Mouse (Mus musculus) midbrain, embryonic 14.5 days (tissue): ENCODE results near the gene Pitpnm2. TPM values are rescaled to one million over a fixed set of nuclear protein-coding genes. Genes with fewer than 3 reads are reported as not detected.
A peak's percentile ranks its signal among the peaks of the same experiment; 100 is the strongest.

Experiments used
- ATAC-seq: fragments of 200-750 bp; cut with Nextera tagmentation; 2 replicates; pipeline ENCODE4 v1.8.0; 2017; ENCODE audit warnings: moderate number of reproducible peaks, moderate library complexity; ENCODE audit not compliant: low FRiP score, low TSS enrichment
- DNase-seq: peaks from one replicate; pipeline ENCODE4 v3.0.0-alpha.2; 2015
- H3K27ac ChIP-seq: fragments of 300-500 bp; sonication (generic); replicated peaks from 2 replicates; pipeline ENCODE4 v1.5.1; 2014; ENCODE audit warnings: mild to moderate bottlenecking, low read depth, low read length, moderate library complexity
- H3K27me3 ChIP-seq: fragments of 300-500 bp; sonication (generic); 2 replicates; pipeline ENCODE4 v1.6.1; 2014; ENCODE audit warnings: low read length, control low read depth, mixed read lengths; ENCODE audit not compliant: control insufficient read depth, insufficient read depth
- H3K36me3 ChIP-seq: fragments of 300-500 bp; sonication (generic); 2 replicates; pipeline ENCODE4 v1.6.1; 2014; ENCODE audit warnings: low read length, control low read depth; ENCODE audit not compliant: control insufficient read depth, insufficient read depth
- H3K4me1 ChIP-seq: fragments of 300-500 bp; sonication (generic); 2 replicates; pipeline ENCODE4 v1.6.1; 2014; ENCODE audit warnings: mild to moderate bottlenecking, antibody characterized with exemption, low read length, control low read depth; ENCODE audit not compliant: control insufficient read depth, insufficient read depth
- H3K4me2 ChIP-seq: fragments of 300-500 bp; sonication (generic); 2 replicates; pipeline ENCODE4 v1.6.1; 2014; ENCODE audit warnings: mild to moderate bottlenecking, low read length, moderate library complexity
- H3K4me3 ChIP-seq: fragments of 300-500 bp; sonication (generic); replicated peaks from 2 replicates; pipeline ENCODE4 v1.5.1; 2014; ENCODE audit warnings: low read depth, low read length
- H3K9ac ChIP-seq: fragments of 300-500 bp; sonication (generic); replicated peaks from 2 replicates; pipeline ENCODE4 v1.6.1; 2014; ENCODE audit warnings: mild to moderate bottlenecking, low read length, moderate library complexity
- H3K9me3 ChIP-seq: fragments of 300-500 bp; sonication (generic); 2 replicates; pipeline ENCODE4 v1.6.1; 2016; ENCODE audit warnings: low read length, control low read depth, mixed read lengths; ENCODE audit not compliant: control insufficient read depth
- WGBS: fragments of 180-500 bp; shearing (Covaris S2); extraction: QIAGEN DNeasy Blood & Tissue Kit; methylation state at CpG from one replicate; pipeline ENCODE4 v1.1.7; 2014; 5-methylcytosine and 5-hydroxymethylcytosine counted together
- polyA plus RNA-seq: library from polyadenylated mRNA; unstranded; fragments of >200 nt; fragmentation: Nextera tagmentation; extraction: Ambion mirVana; gene quantifications from 2 replicates; pipeline ENCODE4 v1.2.1, GENCODE M21; 2014

Gene Pitpnm2
- polyA plus RNA-seq, 1 experiment from 2014 or later, result 11.6 TPM

GRCm38 (mm10) chr5:124253555-124253954, 4.0 kb upstream of the Pitpnm2 start:
- 82% methylated on average over 8 of the region's 8 CpGs for WGBS
- H3K27me3 ChIP-seq, result no peaks in the 10 kb centered on the region
- H3K4me1 ChIP-seq, result peaks cover 10% of the 10 kb centered on the region
- H3K4me3 ChIP-seq, result no peak overlapping the region
- no peak overlapping the region for H3K9ac ChIP-seq
- no peak for DNase-seq
- no peaks in the 10 kb centered on the region for H3K9me3 ChIP-seq
- peaks cover 50% of the 10 kb centered on the region for H3K36me3 ChIP-seq
- H3K4me2 ChIP-seq, result no peak overlapping the region
- no peak overlapping the region for H3K27ac ChIP-seq
- no peak for ATAC-seq

- Histone ChIP-seq H3K4me1 (peaks cover 14% of the 10 kb centered on the region), H3K9me3 (no peaks in the 10 kb centered on the region), H3K4me2 (no peak overlapping the region), H3K9ac (no peak overlapping the region), H3K4me3 (no peak overlapping the region), H3K27me3 (no peaks in the 10 kb centered on the region), H3K27ac (no peak overlapping the region), H3K36me3 (peaks cover 42% of the 10 kb centered on the region)
- WGBS, result 90% methylated on average over 13 of the region's 13 CpGs
- ATAC-seq (no peak), DNase-seq (no peak)
Observed at GRCm38 (mm10) chr5:124252580-124253320, 3.2 kb upstream of the Pitpnm2 start.

GRCm38 (mm10) chr5:124251070-124251469, 1.5 kb upstream of the Pitpnm2 start:
- ATAC-seq, result no peak
- H3K4me3 ChIP-seq, result no peak overlapping the region
- no peak overlapping the region for H3K4me2 ChIP-seq
- no peaks in the 10 kb centered on the region for H3K27me3 ChIP-seq
- 81% methylated on average over 5 of the region's 5 CpGs for WGBS
- H3K9ac ChIP-seq, result no peak overlapping the region
- H3K9me3 ChIP-seq, result no peaks in the 10 kb centered on the region
- H3K36me3 ChIP-seq, result peaks cover 25% of the 10 kb centered on the region
- H3K27ac ChIP-seq, result no peak overlapping the region
- H3K4me1 ChIP-seq, result peaks cover 18% of the 10 kb centered on the region
- no peak for DNase-seq

- Histone ChIP-seq H3K9ac (peak overlapping the region; percentile 83), H3K27ac (peak overlapping the region; percentile 79), H3K36me3 (peaks cover 12% of the 10 kb centered on the region; the same call in 1 of the 2 replicates), H3K4me1 (peaks cover 18% of the 10 kb centered on the region), H3K4me2 (peak overlapping the region; percentile 63), H3K9me3 (no peaks in the 10 kb centered on the region), H3K27me3 (no peaks in the 10 kb centered on the region), H3K4me3 (peak overlapping the region; percentile 56)
- under 1% methylated on average over 70 of the region's 77 CpGs for WGBS
- ATAC-seq (peak; percentile 67), DNase-seq (peak; percentile 78)
Observed at GRCm38 (mm10) chr5:124248845-124249613, 531 bp downstream of the Pitpnm2 start.

- H3K27ac ChIP-seq, result no peak overlapping the region
- H3K4me3 ChIP-seq, result peak overlapping the region; percentile 56
- H3K4me2 ChIP-seq, result peak overlapping the region; percentile 63
- peaks cover 18% of the 10 kb centered on the region for H3K4me1 ChIP-seq
- no peaks in the 10 kb centered on the region for H3K27me3 ChIP-seq
- H3K36me3 ChIP-seq, result 0 out of 2 replicates have a peak, but pooled peaks cover 7% of the 10 kb centered on the region
- H3K9ac ChIP-seq, result no peak overlapping the region; the same call in 1 of the 2 replicates
- WGBS, result 15% methylated on average over 9 of the region's 9 CpGs
- no peak for DNase-seq
- no peaks in the 10 kb centered on the region for H3K9me3 ChIP-seq
- no peak for ATAC-seq
Observed at GRCm38 (mm10) chr5:124247986-124248626, 1.5 kb downstream of the Pitpnm2 start.

- no peak for ATAC-seq
- Histone ChIP-seq H3K27me3 (no peaks in the 10 kb centered on the region), H3K27ac (no peak overlapping the region)
Observed at GRCm38 (mm10) chr5:124247296-124247695, 2.3 kb downstream of the Pitpnm2 start.

GRCm38 (mm10) chr5:124244885-124245284, 4.7 kb downstream of the Pitpnm2 start:
- DNase-seq, result no peak
- 94% methylated on average over 7 of the region's 7 CpGs for WGBS
- Histone ChIP-seq H3K9ac (no peak overlapping the region), H3K4me2 (no peak overlapping the region), H3K27me3 (no peaks in the 10 kb centered on the region), H3K9me3 (no peaks in the 10 kb centered on the region), H3K36me3 (0 out of 2 replicates have a peak, but pooled peaks cover 8% of the 10 kb centered on the region), H3K4me3 (no peak overlapping the region), H3K27ac (no peak overlapping the region), H3K4me1 (peaks cover 34% of the 10 kb centered on the region)
- ATAC-seq, result no peak

More at GRCm38 (mm10) chr5:124247296-124247695, 2.3 kb downstream of the Pitpnm2 start:
- Histone ChIP-seq H3K9me3 (no peaks in the 10 kb centered on the region), H3K4me3 (no peak overlapping the region), H3K4me2 (no peak overlapping the region), H3K9ac (no peak overlapping the region), H3K4me1 (peaks cover 19% of the 10 kb centered on the region), H3K36me3 (0 out of 2 replicates have a peak, but pooled peaks cover 8% of the 10 kb centered on the region)
- DNase-seq, result no peak
- 19% methylated on average over 7 of the region's 7 CpGs for WGBS

- peaks cover 34% of the 10 kb centered on the region for H3K4me1 ChIP-seq
- ATAC-seq, result no peak
- WGBS, result 95% methylated on average over 8 of the region's 8 CpGs
- 0 out of 2 replicates have a peak, but pooled peaks cover 8% of the 10 kb centered on the region for H3K36me3 ChIP-seq
- H3K27me3 ChIP-seq, result no peaks in the 10 kb centered on the region
- H3K9me3 ChIP-seq, result no peaks in the 10 kb centered on the region
- H3K4me2 ChIP-seq, result no peak overlapping the region
- H3K9ac ChIP-seq, result no peak overlapping the region
- no peak for DNase-seq
- H3K27ac ChIP-seq, result no peak overlapping the region
- H3K4me3 ChIP-seq, result no peak overlapping the region
Observed at GRCm38 (mm10) chr5:124244449-124244848, 5.1 kb downstream of the Pitpnm2 start.
